Mouse (Mus musculus) embryonic fibroblast, embryonic 13.5 days (primary cell): ENCODE measurements around the gene Krt9.

Experiments
- CTCF ChIP-seq: IDR thresholded peaks from 2 replicates; pipeline ENCODE4 v1.5.1; 2011; ENCODE audit warnings: mild to moderate bottlenecking, control low read depth, low read length, moderate library complexity, borderline replicate concordance; ENCODE audit not compliant: insufficient read depth
- POLR2A ChIP-seq: IDR thresholded peaks from 2 replicates; pipeline ENCODE4 v1.6.1; 2011; ENCODE audit warnings: low read depth, mild to moderate bottlenecking, control low read depth, low read length, moderate library complexity

DNA sequence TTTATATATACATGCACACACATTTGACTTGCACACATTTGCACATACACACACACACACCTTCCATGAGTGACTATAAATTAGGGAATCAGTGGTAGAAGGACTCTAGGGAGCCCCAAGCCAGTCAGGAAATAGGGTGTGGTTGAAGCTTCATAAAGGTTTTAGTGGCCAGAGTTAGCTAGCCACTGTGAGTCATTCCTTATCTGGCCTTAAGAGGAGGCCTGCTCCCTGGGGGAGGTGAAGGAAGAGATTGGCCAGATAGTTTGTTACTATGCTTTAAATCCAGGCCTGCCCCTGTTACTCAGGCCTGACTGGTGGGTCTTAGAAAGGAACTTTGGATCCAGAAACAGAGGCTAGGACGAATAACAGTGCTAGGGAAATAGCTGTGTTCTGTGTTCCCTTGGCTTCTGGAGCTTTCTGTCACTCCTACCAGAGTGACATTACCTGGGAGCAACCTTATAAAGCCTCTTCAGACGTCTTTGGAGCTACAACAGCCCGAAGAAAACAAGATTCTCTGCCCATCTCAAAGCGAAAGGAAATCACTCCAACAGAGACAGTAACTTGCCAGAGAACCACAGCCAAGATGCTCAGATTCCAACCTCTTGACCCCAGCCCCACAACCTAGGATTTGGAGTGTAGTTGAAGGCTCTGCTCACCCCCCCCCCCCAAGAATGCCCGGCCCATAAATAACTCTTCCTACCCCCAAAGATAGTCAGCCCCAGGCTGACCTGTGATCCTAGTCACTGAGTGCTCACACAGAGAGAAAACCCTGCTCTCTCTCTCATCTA lies 45.3 kb downstream of the Krt9 start:
- TF ChIP-seq CTCF (no peak), POLR2A (no peak)
